Mouse (Mus musculus): ENCODE measurements around the gene Bin2. TPM values are rescaled to one million over a fixed set of nuclear protein-coding genes. Genes with fewer than 3 reads are reported as not detected.
"Not testable (repeated sequence)": the region's sequence is repeated elsewhere in the genome, so short reads cannot be mapped to it uniquely, and the experiment has no call there.

The Bin2 gene
- polyA plus RNA-seq, 1 experiment from 2014 or later: 3.2 TPM

DNA sequence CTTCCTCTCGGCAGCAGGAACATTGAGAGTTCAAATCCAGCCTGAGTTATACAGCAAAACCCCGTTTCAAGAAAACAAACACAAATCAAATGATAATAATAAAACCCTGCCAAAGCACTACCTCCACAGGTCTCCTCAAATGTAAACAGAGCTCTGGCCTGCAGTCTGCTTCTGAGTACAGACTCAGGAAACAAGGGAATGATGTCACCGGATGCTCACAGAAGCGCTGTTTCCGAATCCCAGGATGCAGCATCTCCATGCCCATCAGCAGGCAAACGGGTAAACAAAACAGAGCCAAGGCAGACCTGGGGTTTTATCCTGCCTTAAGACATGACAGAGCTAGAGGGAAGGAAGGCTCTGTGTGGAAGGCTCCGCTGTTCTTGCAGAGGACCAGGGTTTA is 40.6 kb downstream of the Bin2 start:
- H3K9me3 ChIP-seq (replicated peaks): no peaks in the 10 kb centered on the region
- H3K4me1 ChIP-seq: peaks cover 48% of the 10 kb centered on the region
- no peak overlapping the region for H3K4me3 ChIP-seq (replicated peaks)
- H3K9ac ChIP-seq: no peak overlapping the region
- H3K27me3 ChIP-seq: peaks cover 3% of the 10 kb centered on the region; the same call in 1 of the 2 replicates
- H3K4me2 ChIP-seq: no peak overlapping the region
- H3K27ac ChIP-seq: peak overlapping the region; percentile 18; the same call in 1 of the 2 replicates
- WGBS: 54% methylated on average over 7 of the region's 7 CpGs
- ATAC-seq (replicated peaks; ENCODE audit: low FRiP score): no peak
- H3K36me3 ChIP-seq: no peaks in the 10 kb centered on the region

DNA sequence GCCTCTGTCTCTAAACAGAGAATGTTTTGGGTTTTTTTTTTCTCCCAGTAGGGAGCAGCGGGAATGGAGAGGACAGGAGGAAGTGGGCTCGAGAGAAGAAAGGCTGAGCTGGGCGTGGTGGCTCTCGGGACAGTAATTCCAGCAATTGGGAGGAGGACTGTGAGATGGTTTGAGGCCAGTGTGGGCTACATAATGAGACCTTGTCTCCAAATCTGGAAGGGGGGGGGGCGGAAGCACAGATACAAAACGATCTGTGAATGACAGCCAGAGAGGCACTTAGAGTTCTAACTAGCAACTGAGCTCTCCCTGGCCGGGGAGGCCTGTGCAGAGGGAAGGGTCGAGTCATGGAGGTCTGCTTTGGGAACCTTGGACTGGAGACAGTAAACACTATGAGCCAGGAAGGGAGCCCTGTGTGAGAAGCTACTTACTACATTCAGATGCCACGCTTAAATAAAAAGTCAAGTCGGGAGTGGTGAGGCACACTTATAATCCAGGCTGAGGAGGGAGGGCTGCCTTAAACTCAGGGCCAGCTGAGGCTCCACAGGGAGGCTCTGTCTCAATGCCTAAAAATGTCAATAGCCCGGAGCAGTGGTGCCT is 41.5 kb downstream of the Bin2 start:
- Histone ChIP-seq H3K4me1 (peaks cover 40% of the 10 kb centered on the region), H3K27ac (peak overlapping the region; percentile 24; the same call in 1 of the 2 replicates), H3K9ac (no peak overlapping the region), H3K4me3 (replicated peaks) (no peak overlapping the region), H3K36me3 (no peaks in the 10 kb centered on the region), H3K9me3 (replicated peaks) (no peaks in the 10 kb centered on the region), H3K27me3 (no peaks in the 10 kb centered on the region; the same call in 1 of the 2 replicates), H3K4me2 (no peak overlapping the region)
- no peak for ATAC-seq (replicated peaks; ENCODE audit: low FRiP score)
- 10% methylated on average over 11 of the region's 11 CpGs for WGBS

DNA sequence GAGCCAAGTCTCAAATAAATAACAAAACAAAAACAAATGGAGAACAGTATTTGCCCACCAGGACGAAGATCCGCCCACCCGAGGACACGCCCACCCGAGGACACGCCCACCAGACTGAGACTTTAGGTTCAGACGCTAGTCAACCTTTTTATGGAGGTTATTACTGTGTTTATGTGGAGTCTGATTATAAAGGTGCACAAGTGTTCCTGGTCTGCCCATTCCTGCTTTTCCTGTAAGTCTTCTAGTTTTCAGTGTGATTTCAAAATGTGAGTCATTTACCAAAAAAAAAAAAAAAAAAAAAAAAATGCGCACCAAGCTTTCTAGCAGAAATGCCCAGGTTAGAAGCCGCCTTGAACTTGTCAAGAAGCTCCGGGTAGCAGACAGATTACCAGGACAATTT is 42.1 kb downstream of the Bin2 start:
- peak overlapping the region; percentile 24; the same call in 1 of the 2 replicates for H3K27ac ChIP-seq

DNA sequence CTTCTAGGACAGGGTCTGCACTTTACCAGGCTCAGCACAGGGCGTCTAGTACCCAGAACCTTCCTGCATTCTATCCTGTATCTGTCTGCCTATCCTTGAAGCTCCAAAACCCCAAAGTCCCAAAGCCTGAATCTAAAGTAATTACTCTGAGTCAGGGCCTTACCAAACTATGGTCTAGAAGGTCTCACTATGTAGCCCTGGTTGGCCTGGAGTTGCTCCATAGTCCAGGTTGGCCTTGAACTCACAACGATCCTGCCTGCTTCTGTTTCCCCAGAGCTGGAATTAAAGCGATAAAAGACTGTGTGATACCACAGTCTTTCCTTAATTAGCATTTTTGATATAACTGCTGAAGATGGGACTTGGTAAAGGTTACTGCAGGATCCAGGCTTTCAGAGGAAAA is 44.9 kb downstream of the Bin2 start:
- no peaks in the 10 kb centered on the region for H3K27me3 ChIP-seq
- no peak for ATAC-seq (replicated peaks; ENCODE audit: low FRiP score)
- H3K27ac ChIP-seq: no peak overlapping the region
- WGBS: 91% methylated on average over 3 of the region's 3 CpGs
- H3K9me3 ChIP-seq (replicated peaks): no peaks in the 10 kb centered on the region
- peaks cover 19% of the 10 kb centered on the region for H3K36me3 ChIP-seq
- H3K4me2 ChIP-seq: no peak overlapping the region
- peaks cover 28% of the 10 kb centered on the region for H3K4me1 ChIP-seq
- no peak overlapping the region for H3K9ac ChIP-seq
- H3K4me3 ChIP-seq (replicated peaks): no peak overlapping the region

More for the DNA sequence above, 42.1 kb downstream of the Bin2 start:
- no peaks in the 10 kb centered on the region for H3K9me3 ChIP-seq (replicated peaks)
- H3K9ac ChIP-seq: no peak overlapping the region
- peaks cover 34% of the 10 kb centered on the region for H3K4me1 ChIP-seq
- WGBS: 23% methylated on average over 10 of the region's 10 CpGs
- ATAC-seq (replicated peaks; ENCODE audit: low FRiP score): no peak
- no peak overlapping the region for H3K4me3 ChIP-seq (replicated peaks)
- H3K4me2 ChIP-seq: no peak overlapping the region
- H3K36me3 ChIP-seq: peaks cover 1% of the 10 kb centered on the region; the same call in 1 of the 2 replicates
- no peaks in the 10 kb centered on the region; the same call in 1 of the 2 replicates for H3K27me3 ChIP-seq

DNA sequence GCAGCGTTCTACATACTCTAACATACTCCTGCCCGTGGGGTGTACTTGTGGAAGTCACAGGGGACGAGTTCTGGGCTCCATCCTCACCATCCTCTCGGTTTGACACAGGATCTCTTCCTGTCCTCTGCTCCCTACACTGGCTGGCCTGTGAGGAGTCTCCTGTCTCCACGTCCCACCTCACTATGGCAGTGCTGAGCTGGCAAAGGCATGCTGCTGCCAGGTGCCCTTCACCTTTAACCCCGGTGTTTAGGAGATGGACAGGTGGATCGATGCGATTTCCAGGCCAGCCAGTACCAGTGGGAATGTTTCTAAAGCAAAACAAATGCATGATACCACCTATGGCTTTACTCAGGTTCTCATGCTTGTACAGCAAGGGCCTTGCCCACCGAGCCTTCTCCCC is 45.6 kb downstream of the Bin2 start:
- Histone ChIP-seq H3K27ac (no peak overlapping the region), H3K4me1 (peaks cover 22% of the 10 kb centered on the region), H3K4me2 (no peak overlapping the region), H3K9ac (no peak overlapping the region), H3K36me3 (peaks cover 26% of the 10 kb centered on the region), H3K27me3 (no peaks in the 10 kb centered on the region), H3K9me3 (replicated peaks) (no peaks in the 10 kb centered on the region), H3K4me3 (replicated peaks) (no peak overlapping the region)
- no peak for ATAC-seq (replicated peaks; ENCODE audit: low FRiP score)
- whole genome bisulfite sequencing: 91% methylated on average over 9 of the region's 9 CpGs

DNA sequence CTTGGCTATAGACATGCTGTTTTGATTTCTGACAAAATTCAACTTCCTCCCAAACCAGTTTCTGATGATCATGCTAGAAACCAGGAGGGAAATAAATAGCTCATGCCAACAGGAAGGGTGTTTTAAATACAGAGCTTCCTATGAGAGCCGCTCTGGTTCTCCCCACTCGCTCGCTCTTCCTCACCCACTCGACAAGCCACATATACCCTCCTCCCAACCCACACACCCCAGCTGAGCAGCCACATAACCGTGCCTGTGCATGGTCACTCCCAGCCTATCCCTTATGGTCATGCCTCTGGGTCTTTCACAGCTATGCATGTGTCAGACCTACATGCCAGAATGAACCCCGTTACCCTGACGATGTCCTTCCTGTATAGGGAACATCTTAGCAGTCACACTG is 47.2 kb downstream of the Bin2 start:
- Histone ChIP-seq H3K4me3 (replicated peaks) (no peak overlapping the region), H3K27me3 (no peaks in the 10 kb centered on the region), H3K9ac (no peak overlapping the region), H3K4me2 (no peak overlapping the region), H3K27ac (peak overlapping the region; percentile 3; the same call in 1 of the 2 replicates), H3K36me3 (peaks cover 42% of the 10 kb centered on the region), H3K4me1 (peaks cover 11% of the 10 kb centered on the region), H3K9me3 (replicated peaks) (no peaks in the 10 kb centered on the region)
- 84% methylated on average over 7 of the region's 7 CpGs for WGBS
- no peak for ATAC-seq (replicated peaks; ENCODE audit: low FRiP score)

DNA sequence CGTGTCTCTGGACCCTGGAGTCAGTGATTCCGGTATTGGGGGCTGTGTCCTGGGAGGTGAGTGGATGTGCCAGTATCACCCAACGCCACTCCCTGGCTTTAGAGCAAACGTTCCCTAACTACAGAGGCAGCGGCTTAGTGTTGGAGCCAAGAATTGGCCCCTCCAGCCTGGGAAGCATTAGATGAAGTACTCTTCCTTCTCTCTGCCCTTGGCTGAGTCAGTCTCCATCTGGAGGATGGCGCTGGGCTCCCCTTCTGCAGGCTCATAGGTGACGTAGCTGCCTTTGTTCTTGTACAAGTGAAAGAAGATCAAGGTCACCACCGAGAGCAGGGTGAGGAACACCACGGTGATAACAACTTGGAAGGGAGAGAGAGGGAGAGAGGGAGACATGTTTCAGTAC is 47.7 kb downstream of the Bin2 start:
- Histone ChIP-seq H3K36me3 (peaks cover 45% of the 10 kb centered on the region), H3K4me1 (peaks cover 15% of the 10 kb centered on the region), H3K27ac (0 out of 2 replicates have a peak overlapping the region, but pooled peaks have one; percentile 3)
- H3K4me2 ChIP-seq; ATAC-seq (replicated peaks; ENCODE audit: low FRiP score); H3K27me3 ChIP-seq; H3K9ac ChIP-seq; H3K4me3 ChIP-seq (replicated peaks); H3K9me3 ChIP-seq (replicated peaks): not testable (repeated sequence)
- WGBS: 73% methylated on average over 9 of the region's 9 CpGs

DNA sequence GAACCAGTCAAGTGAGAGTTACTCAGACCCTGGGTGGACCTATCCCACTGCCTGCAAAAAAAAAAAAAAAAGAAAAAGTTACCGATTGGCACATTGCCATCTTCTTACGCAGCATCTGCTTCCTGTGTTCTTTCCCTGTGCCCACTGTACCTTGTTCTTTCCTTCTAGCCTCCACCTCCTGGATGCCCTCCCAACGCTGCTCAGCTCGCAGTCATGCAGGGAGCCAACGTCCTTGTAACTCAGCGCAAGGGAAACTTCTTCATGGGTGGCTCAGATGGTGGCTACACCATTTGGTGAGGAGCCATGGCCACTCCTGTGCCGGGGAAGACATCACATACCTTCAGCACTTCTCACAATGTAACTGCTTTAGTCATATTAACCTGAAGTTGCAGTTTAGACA is 50.2 kb downstream of the Bin2 start:
- Histone ChIP-seq H3K27me3 (no peaks in the 10 kb centered on the region), H3K36me3 (peaks cover 45% of the 10 kb centered on the region), H3K9me3 (replicated peaks) (no peaks in the 10 kb centered on the region), H3K4me3 (replicated peaks) (no peak overlapping the region), H3K9ac (no peak overlapping the region), H3K4me1 (peaks cover 18% of the 10 kb centered on the region), H3K27ac (no peak overlapping the region), H3K4me2 (no peak overlapping the region)
- WGBS: 78% methylated on average over 7 of the region's 7 CpGs
- ATAC-seq (replicated peaks; ENCODE audit: low FRiP score): no peak

DNA sequence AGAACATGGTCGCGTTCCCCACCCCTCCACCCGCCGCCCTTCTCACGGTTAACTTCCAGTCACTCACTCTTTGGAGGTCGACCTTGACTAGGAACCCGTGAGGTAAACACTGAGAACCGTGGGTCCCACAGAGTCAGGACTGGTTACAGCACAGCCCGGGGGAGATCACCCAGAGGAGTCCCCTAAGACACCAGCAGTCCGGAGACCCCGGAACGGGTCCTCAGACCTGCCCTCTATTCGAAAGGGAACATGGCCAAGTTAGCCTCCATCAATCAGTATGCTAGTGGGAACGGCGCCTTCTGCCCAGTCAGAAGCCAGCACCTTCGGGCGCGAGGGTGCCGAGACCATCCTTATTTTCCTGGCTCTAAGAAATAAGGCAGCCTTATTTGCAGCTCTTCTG is 53.1 kb downstream of the Bin2 start:
- WGBS: 0% methylated on average over 19 of the region's 19 CpGs
- Histone ChIP-seq H3K27ac (peak overlapping the region; percentile 99), H3K9ac (peak overlapping the region; percentile 91), H3K4me3 (replicated peaks) (peak overlapping the region; percentile 98), H3K9me3 (replicated peaks) (no peaks in the 10 kb centered on the region), H3K27me3 (no peaks in the 10 kb centered on the region), H3K36me3 (peaks cover 42% of the 10 kb centered on the region), H3K4me1 (peaks cover 29% of the 10 kb centered on the region), H3K4me2 (peak overlapping the region; percentile 90)
- peak; percentile 5; the same call in 1 of the 2 replicates for ATAC-seq (replicated peaks; ENCODE audit: low FRiP score)

DNA sequence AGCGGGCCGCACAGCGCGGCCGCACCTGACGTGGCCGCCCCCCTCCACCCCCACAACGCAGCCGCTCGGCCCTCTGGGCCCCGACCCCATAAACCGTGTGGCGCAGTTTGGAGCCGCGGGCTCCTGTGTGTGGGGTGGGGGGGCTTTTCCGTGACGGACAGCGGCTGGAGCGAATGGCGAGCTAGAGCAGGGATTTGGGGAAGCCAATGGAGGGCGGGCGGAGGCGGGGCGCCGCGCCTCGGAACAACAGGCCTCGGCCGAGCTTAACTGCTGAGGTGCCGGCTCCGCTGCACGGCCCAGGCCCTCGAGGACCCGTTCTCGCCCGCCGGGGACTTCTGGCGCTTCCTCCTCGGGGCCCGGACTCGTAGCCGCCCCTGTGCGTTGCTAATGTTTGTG is 53.5 kb downstream of the Bin2 start:
- H3K27ac ChIP-seq: peak overlapping the region; percentile 99
- peaks cover 29% of the 10 kb centered on the region for H3K4me1 ChIP-seq
- peak overlapping the region; percentile 91 for H3K9ac ChIP-seq
- H3K27me3 ChIP-seq: no peaks in the 10 kb centered on the region
- ATAC-seq (replicated peaks; ENCODE audit: low FRiP score): peak; percentile 87
- peak overlapping the region; percentile 98 for H3K4me3 ChIP-seq (replicated peaks)
- peaks cover 40% of the 10 kb centered on the region for H3K36me3 ChIP-seq
- H3K4me2 ChIP-seq: peak overlapping the region; percentile 90
- no peaks in the 10 kb centered on the region for H3K9me3 ChIP-seq (replicated peaks)
- under 1% methylated on average over 38 of the region's 43 CpGs for WGBS

DNA sequence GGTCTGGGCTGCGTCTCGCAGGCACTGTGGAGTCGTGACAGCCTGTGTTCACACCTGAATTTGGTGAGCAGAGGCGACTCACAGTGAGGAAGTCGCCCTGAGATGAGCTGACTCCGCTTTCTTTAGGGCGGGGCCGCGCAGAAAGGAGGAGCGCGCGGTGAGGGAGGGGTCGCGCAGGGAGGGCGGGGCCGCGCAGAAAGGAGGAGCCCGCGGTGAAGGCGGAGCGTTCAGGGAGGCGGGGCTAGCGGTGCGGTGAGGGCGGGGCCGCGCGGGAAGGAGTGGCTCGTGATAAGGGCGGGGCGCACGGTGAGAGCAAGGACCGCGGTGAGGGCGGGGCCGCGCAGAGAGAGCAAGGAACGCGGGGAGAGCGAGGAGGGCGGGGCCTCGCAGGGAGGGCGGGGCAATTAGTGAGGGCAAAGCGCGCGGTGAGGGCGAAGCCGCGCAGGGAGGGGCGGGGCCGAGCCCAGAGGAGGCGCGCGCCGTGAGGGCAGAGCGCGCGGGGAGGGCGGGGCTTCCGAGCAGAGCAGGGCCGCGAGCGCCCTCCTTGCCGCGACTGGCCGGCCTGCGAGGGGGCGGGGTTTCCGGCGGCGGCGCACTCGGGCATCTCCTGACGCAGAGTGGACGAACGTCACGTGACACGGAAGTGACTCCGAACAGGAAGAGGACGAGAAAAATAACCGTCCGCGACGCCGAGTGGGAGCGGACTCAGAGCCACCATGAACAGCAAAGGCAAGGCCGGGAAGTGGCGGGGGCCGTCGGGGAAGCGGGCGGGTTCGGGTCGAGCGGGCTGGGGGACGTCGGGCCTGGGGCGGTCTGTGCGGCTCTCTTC is 54.1 kb downstream of the Bin2 start, which contains the start of gene Dazap2:
Gene Dazap2, plus strand, starts transcription at position 354 of the 829 bp plus-strand sequence.
- Histone ChIP-seq H3K4me2 (peak within 1 kb of the TSS; percentile 90), H3K9ac (peak within 1 kb of the TSS; percentile 91), H3K36me3 (peaks cover 34% of the 10 kb centered on the region), H3K27me3 (no peaks in the 10 kb centered on the region), H3K4me1 (peaks cover 29% of the 10 kb centered on the region), H3K4me3 (replicated peaks) (peak within 1 kb of the TSS; percentile 98), H3K27ac (peak within 1 kb of the TSS; percentile 99), H3K9me3 (replicated peaks) (no peaks in the 10 kb centered on the region)
- under 1% methylated on average over 87 of the region's 99 CpGs for WGBS
- ATAC-seq (replicated peaks; ENCODE audit: low FRiP score): peak; percentile 90
